Mouse (Mus musculus) CD8-positive naive resting alpha-beta T cell, adult 2 months (primary cell): Measurements from ENCODE around the gene Il20rb.

Experiments used
- DNase-seq, 2 experiments: peaks; one replicate each; pipeline ENCODE4 v3.0.0; 2022; ENCODE audit warnings: low read depth in 2 of 2, low spot score in 2 of 2

The Il20rb gene

GRCm38 (mm10) chr9:100436865-100437595, 49.6 kb downstream of the Il20rb start:
- no peak for DNase-seq

- DNase-seq: no peak
These were observed 55.2 kb downstream of the Il20rb start for GRCm38 (mm10) chr9:100431355-100431754.

GRCm38 (mm10) chr9:100430911-100431310, 55.7 kb downstream of the Il20rb start:
- no peak for DNase-seq

GRCm38 (mm10) chr9:100419644-100420043, 66.9 kb downstream of the Il20rb start:
- DNase-seq: no peak

- DNase-seq: no peak
These were observed 67.5 kb downstream of the Il20rb start for GRCm38 (mm10) chr9:100419103-100419502.

- no peak for DNase-seq
These were observed 69.8 kb downstream of the Il20rb start for GRCm38 (mm10) chr9:100416756-100417155.

GRCm38 (mm10) chr9:100416299-100416698, 70.3 kb downstream of the Il20rb start:
- no peak for DNase-seq

- no peak for DNase-seq
These were observed 71.1 kb downstream of the Il20rb start for GRCm38 (mm10) chr9:100415328-100415979.
